In the genomic region with DNA sequence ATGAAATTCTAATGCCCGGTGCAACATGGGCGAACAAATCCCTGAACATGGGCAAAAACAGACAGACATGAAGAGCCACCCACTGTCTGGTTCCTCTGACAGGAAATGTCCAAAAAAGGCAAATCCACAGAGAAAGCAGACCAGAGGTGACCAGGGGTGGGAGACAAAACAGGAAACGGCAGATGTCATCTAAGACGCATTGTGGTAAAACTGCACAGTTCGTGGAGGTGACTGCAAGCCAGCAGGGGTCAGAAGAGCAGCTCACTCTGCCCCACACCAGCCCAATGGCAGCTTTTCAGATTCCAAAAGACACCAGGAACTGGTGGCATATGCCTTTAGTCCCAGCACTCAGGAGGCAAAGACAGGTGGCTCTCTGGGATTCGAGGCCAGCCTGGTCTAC, we compare ENCODE assay signal across 8 mouse cellular contexts. TPM values are rescaled to one million over a fixed set of nuclear protein-coding genes. Genes with fewer than 3 reads are reported as not detected.
A peak's percentile ranks its signal among the peaks of the same experiment; 100 is the strongest.
DNase-seq lines count a peak whose midpoint lies in the region; ATAC-seq and TF ChIP-seq lines count a peak whose summit lies in the region.

No protein-coding gene starts in this region.

- 0 out of 2 replicates have a peak overlapping the region, but pooled peaks have one; percentile 27 for H3K27ac ChIP-seq in kidney, postnatal 0 days
- H3K27ac ChIP-seq in kidney, embryonic 14.5 days (ENCODE audit: low read depth, low read length): no peak overlapping the region
- H3K27ac ChIP-seq in liver, embryonic 15.5 days (replicated peaks): peak overlapping the region; percentile 53
- H3K27ac ChIP-seq in stomach, embryonic 15.5 days: peak overlapping the region; percentile 90

- TF ChIP-seq CTCF in kidney, postnatal 0 days (IDR thresholded peaks at IDR 0.05; ENCODE audit: low read depth): peak; percentile 42; the same call in 1 of the 2 replicates

- no peaks in the 10 kb centered on the region for H3K27me3 ChIP-seq in kidney, postnatal 0 days (ENCODE audit: insufficient read depth, low read length)
- H3K27me3 ChIP-seq in kidney, embryonic 14.5 days (ENCODE audit: control insufficient read depth, insufficient read depth, low read length): no peaks in the 10 kb centered on the region
- no peaks in the 10 kb centered on the region for H3K27me3 ChIP-seq in liver, embryonic 15.5 days
- H3K27me3 ChIP-seq in stomach, embryonic 15.5 days (replicated peaks): no peaks in the 10 kb centered on the region

- H3K4me3 ChIP-seq in kidney, postnatal 0 days (replicated peaks; ENCODE audit: low read depth, low read length): no peak overlapping the region
- no peak overlapping the region for H3K4me3 ChIP-seq in kidney, embryonic 14.5 days (ENCODE audit: low read length)
- no peak overlapping the region for H3K4me3 ChIP-seq in liver, embryonic 15.5 days (replicated peaks)
- H3K4me3 ChIP-seq in stomach, embryonic 15.5 days (replicated peaks): no peak overlapping the region

- no peak overlapping the region for H3K4me2 ChIP-seq in kidney, postnatal 0 days (ENCODE audit: low read length)
- H3K4me2 ChIP-seq in kidney, embryonic 14.5 days (replicated peaks; ENCODE audit: low read depth, low read length): no peak overlapping the region
- H3K4me2 ChIP-seq in liver, embryonic 15.5 days: no peak overlapping the region
- no peak overlapping the region for H3K4me2 ChIP-seq in stomach, embryonic 15.5 days

- 48% methylated on average over 6 of the region's 6 CpGs for WGBS in kidney, postnatal 0 days
- WGBS in kidney, embryonic 14.5 days: 44% methylated on average over 6 of the region's 6 CpGs
- 32% methylated on average over 6 of the region's 6 CpGs for WGBS in liver, embryonic 15.5 days (ENCODE audit: insufficient replicate concordance)
- 49% methylated on average over 6 of the region's 6 CpGs for WGBS in stomach, embryonic 15.5 days

- peak; percentile 44 for DNase-seq in kidney, postnatal 0 days (ENCODE audit: low spot score)
- DNase-seq in adipocyte (ENCODE audit: low spot score): peak; percentile 9
- no peak for DNase-seq in yolk sac, embryonic 10.5 days (ENCODE audit: low spot score)
- DNase-seq in adrenal gland, postnatal 36 days: no peak
- no peak for DNase-seq in ovary, postnatal 10 days (ENCODE audit: low spot score)

- ATAC-seq in kidney, postnatal 0 days (replicated peaks; ENCODE audit: low FRiP score, low read depth): no peak
- ATAC-seq in kidney, embryonic 14.5 days (ENCODE audit: low FRiP score, low TSS enrichment): no peak
- 0 out of 2 replicates have a peak, but pooled peaks have one; percentile 17 for ATAC-seq in liver, embryonic 15.5 days (ENCODE audit: insufficient read depth)
- no peak for ATAC-seq in stomach, embryonic 15.5 days (ENCODE audit: insufficient read depth, low FRiP score, low read depth)

- no peaks in the 10 kb centered on the region for H3K36me3 ChIP-seq in kidney, postnatal 0 days (ENCODE audit: insufficient read depth, low read length)
- peaks cover 13% of the 10 kb centered on the region; the same call in 1 of the 2 replicates for H3K36me3 ChIP-seq in kidney, embryonic 14.5 days (ENCODE audit: control insufficient read depth, insufficient read depth, low read length)
- H3K36me3 ChIP-seq in liver, embryonic 15.5 days (replicated peaks): peaks cover 15% of the 10 kb centered on the region
- peaks cover 12% of the 10 kb centered on the region; the same call in 1 of the 2 replicates for H3K36me3 ChIP-seq in stomach, embryonic 15.5 days

- no peaks in the 10 kb centered on the region for H3K9me3 ChIP-seq in kidney, postnatal 0 days (replicated peaks; ENCODE audit: low read length)
- no peaks in the 10 kb centered on the region for H3K9me3 ChIP-seq in kidney, embryonic 14.5 days (ENCODE audit: control insufficient read depth, low read length)
- H3K9me3 ChIP-seq in liver, embryonic 15.5 days (replicated peaks): no peaks in the 10 kb centered on the region
- H3K9me3 ChIP-seq in stomach, embryonic 15.5 days: no peaks in the 10 kb centered on the region

- no peak overlapping the region for H3K9ac ChIP-seq in kidney, postnatal 0 days (ENCODE audit: low read depth, low read length)
- no peak overlapping the region for H3K9ac ChIP-seq in kidney, embryonic 14.5 days (ENCODE audit: low read depth, low read length)
- no peak overlapping the region for H3K9ac ChIP-seq in liver, embryonic 15.5 days
- no peak overlapping the region for H3K9ac ChIP-seq in stomach, embryonic 15.5 days

- H3K4me1 ChIP-seq in kidney, postnatal 0 days (replicated peaks; ENCODE audit: insufficient read depth, low read length): peaks cover 19% of the 10 kb centered on the region
- peaks cover 26% of the 10 kb centered on the region for H3K4me1 ChIP-seq in kidney, embryonic 14.5 days (ENCODE audit: control insufficient read depth, insufficient read depth, low read length)
- peaks cover 41% of the 10 kb centered on the region for H3K4me1 ChIP-seq in liver, embryonic 15.5 days (replicated peaks)
- peaks cover 48% of the 10 kb centered on the region for H3K4me1 ChIP-seq in stomach, embryonic 15.5 days

RNA-seq across cellular contexts. Expression of a gene that starts 28.4 kb away (rescaled TPM):
- 101 and 117 TPM in 2 replicates for polyA plus RNA-seq in kidney, postnatal 0 days (2015; fragmentation: Nextera tagmentation; extraction: Ambion mirVana)
- polyA plus RNA-seq in kidney, embryonic 14.5 days (2014; fragmentation: Nextera tagmentation; extraction: Ambion mirVana): 239 and 329 TPM in 2 replicates
- polyA plus RNA-seq in liver, embryonic 15.5 days (2015; fragmentation: Nextera tagmentation; extraction: Ambion mirVana): 31.9 and 33.3 TPM in 2 replicates
- 119 and 135 TPM in 2 replicates for polyA plus RNA-seq in stomach, embryonic 15.5 days (2015; fragmentation: Nextera tagmentation; extraction: Ambion mirVana)
- 10 to 100 TPM; 44.4 to 51.3 TPM for total RNA-seq in adrenal gland, postnatal 36 days (2021)

RNA-seq across cellular contexts. Expression of a gene that starts 33.7 kb away (rescaled TPM):
- polyA plus RNA-seq in kidney, postnatal 0 days (2015; fragmentation: Nextera tagmentation; extraction: Ambion mirVana): 11.8 and 11.9 TPM in 2 replicates
- 6.4 and 13.0 TPM in 2 replicates for polyA plus RNA-seq in kidney, embryonic 14.5 days (2014; fragmentation: Nextera tagmentation; extraction: Ambion mirVana)
- 4.1 and 4.6 TPM in 2 replicates for polyA plus RNA-seq in liver, embryonic 15.5 days (2015; fragmentation: Nextera tagmentation; extraction: Ambion mirVana)
- 12.9 and 13.8 TPM in 2 replicates for polyA plus RNA-seq in stomach, embryonic 15.5 days (2015; fragmentation: Nextera tagmentation; extraction: Ambion mirVana)
- total RNA-seq in adrenal gland, postnatal 36 days (2021): 10 to 100 TPM; 11.0 to 17.4 TPM

RNA-seq across cellular contexts. Expression of a gene that starts 50.1 kb away (rescaled TPM):
- polyA plus RNA-seq in kidney, postnatal 0 days (2015; fragmentation: Nextera tagmentation; extraction: Ambion mirVana): 22.1 and 22.5 TPM in 2 replicates
- 13.3 and 13.8 TPM in 2 replicates for polyA plus RNA-seq in kidney, embryonic 14.5 days (2014; fragmentation: Nextera tagmentation; extraction: Ambion mirVana)
- 3.9 and 4.3 TPM in 2 replicates for polyA plus RNA-seq in liver, embryonic 15.5 days (2015; fragmentation: Nextera tagmentation; extraction: Ambion mirVana)
- 12.3 and 12.8 TPM in 2 replicates for polyA plus RNA-seq in stomach, embryonic 15.5 days (2015; fragmentation: Nextera tagmentation; extraction: Ambion mirVana)
- total RNA-seq in adrenal gland, postnatal 36 days (2021): 1 to 10 TPM; 5.0 to 10.0 TPM

Comparison
In these comparisons a context has a peak if more than half of its experiments do, and no peak if none do; other contexts are left out.
1. DNase-seq: peak in kidney, postnatal 0 days (single experiment) and adipocyte (single experiment); none in yolk sac, embryonic 10.5 days (single experiment), adrenal gland, postnatal 36 days (0 of 2) and ovary, postnatal 10 days (single experiment).